Mouse (Mus musculus) neural tube, embryonic 12.5 days (tissue): Measurements from ENCODE around the gene Tssk4. TPM values are rescaled to one million over a fixed set of nuclear protein-coding genes. Genes with fewer than 3 reads are reported as not detected.

Experiments
- ATAC-seq: fragments of 200-750 bp; cut with Nextera tagmentation; 2 replicates; pipeline ENCODE4 v1.8.0; 2017; ENCODE audit warnings: low read depth, mild to moderate bottlenecking, moderate TSS enrichment, moderate library complexity; ENCODE audit not compliant: low FRiP score
- H3K27ac ChIP-seq: fragments of 300-500 bp; sonication (generic); 2 replicates; pipeline ENCODE4 v1.5.1; 2016
- H3K27me3 ChIP-seq: fragments of 300-500 bp; sonication (generic); replicated peaks from 2 replicates; pipeline ENCODE4 v1.6.1; 2016; ENCODE audit warnings: mild to moderate bottlenecking
- H3K36me3 ChIP-seq: fragments of 300-500 bp; sonication (generic); 2 replicates; pipeline ENCODE4 v1.6.1; 2016; ENCODE audit warnings: mild to moderate bottlenecking
- H3K4me1 ChIP-seq: fragments of 300-500 bp; sonication (generic); 2 replicates; pipeline ENCODE4 v1.6.1; 2016
- H3K4me2 ChIP-seq: fragments of 300-500 bp; sonication (generic); replicated peaks from 2 replicates; pipeline ENCODE4 v1.6.1; 2016; ENCODE audit warnings: mild to moderate bottlenecking
- H3K4me3 ChIP-seq: fragments of 300-500 bp; sonication (generic); 2 replicates; pipeline ENCODE4 v1.5.1; 2016
- H3K9ac ChIP-seq: fragments of 300-500 bp; sonication (generic); 2 replicates; pipeline ENCODE4 v1.6.1; 2016; ENCODE audit warnings: mild to moderate bottlenecking
- H3K9me3 ChIP-seq: fragments of 300-500 bp; sonication (generic); 2 replicates; pipeline ENCODE4 v1.6.1; 2016; ENCODE audit warnings: mild to moderate bottlenecking
- WGBS: fragments of 180-500 bp; shearing (Covaris S2); methylation state at CpG from one replicate; pipeline ENCODE4 v1.1.7; 2016; 5-methylcytosine and 5-hydroxymethylcytosine counted together
- polyA plus RNA-seq: library from polyadenylated mRNA; unstranded; fragments of >200 nt; fragmentation: Nextera tagmentation; extraction: Ambion mirVana; gene quantifications from 2 replicates; pipeline ENCODE4 v1.2.1, GENCODE M21; 2016

Tssk4 gene
- polyA plus RNA-seq, 1 experiment from 2014 or later, result 0.53 TPM

- WGBS, result 81% methylated on average over 10 of the region's 10 CpGs
- Histone ChIP-seq H3K9me3 (no peaks in the 10 kb centered on the region), H3K4me2 (no peak overlapping the region), H3K36me3 (no peaks in the 10 kb centered on the region), H3K4me3 (no peak overlapping the region), H3K27me3 (no peaks in the 10 kb centered on the region), H3K4me1 (no peaks in the 10 kb centered on the region), H3K9ac (no peak overlapping the region), H3K27ac (no peak overlapping the region)
- ATAC-seq, result no peak
These were observed 39.4 kb downstream of the Tssk4 start for GRCm38 (mm10) chr14:55689433-55689832.

DNA sequence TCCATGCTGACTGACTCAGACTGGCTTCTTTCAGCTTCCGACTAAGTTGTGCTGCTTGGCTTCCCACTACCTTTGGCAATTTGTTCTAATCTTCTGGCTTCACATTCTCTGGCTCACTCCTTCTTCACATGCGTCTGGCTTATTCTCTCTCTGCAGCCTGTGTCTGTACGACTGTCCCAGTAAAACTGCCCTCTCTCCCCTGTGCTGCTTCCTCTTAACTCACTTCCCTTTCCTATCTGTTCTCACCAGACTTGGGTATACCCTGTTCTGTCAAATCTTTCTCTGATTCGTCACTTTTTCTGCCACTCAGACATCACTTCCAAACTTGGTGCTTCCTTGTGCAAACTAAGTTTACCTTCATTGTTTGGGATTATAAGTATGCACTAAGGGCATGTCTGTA lies 47.2 kb downstream of the Tssk4 start:
- Histone ChIP-seq H3K4me1 (no peaks in the 10 kb centered on the region), H3K9me3 (no peaks in the 10 kb centered on the region), H3K27me3 (no peaks in the 10 kb centered on the region), H3K36me3 (no peaks in the 10 kb centered on the region), H3K27ac (no peak overlapping the region), H3K4me2 (no peak overlapping the region), H3K9ac (no peak overlapping the region), H3K4me3 (no peak overlapping the region)
- ATAC-seq, result no peak
- 87% methylated on average over 4 of the region's 4 CpGs for WGBS

- H3K27ac ChIP-seq, result no peak overlapping the region
- H3K4me1 ChIP-seq, result no peaks in the 10 kb centered on the region
- WGBS, result 77% methylated on average over 9 of the region's 9 CpGs
- no peaks in the 10 kb centered on the region for H3K36me3 ChIP-seq
- no peak overlapping the region for H3K4me2 ChIP-seq
- no peaks in the 10 kb centered on the region for H3K27me3 ChIP-seq
- no peak overlapping the region for H3K4me3 ChIP-seq
- H3K9ac ChIP-seq, result no peak overlapping the region
- ATAC-seq, result no peak
- H3K9me3 ChIP-seq, result no peaks in the 10 kb centered on the region
These were observed 51.1 kb downstream of the Tssk4 start for GRCm38 (mm10) chr14:55701131-55701530.

Other genes starting within 250 kb of the Tssk4 start
- 41.5 and 41.7 TPM in 2 replicates for gene Dhrs4, start 171.4 kb upstream of the Tssk4 start, polyA plus RNA-seq
- 16.1 and 16.8 TPM in 2 replicates for gene Carmil3, start 159.5 kb upstream of the Tssk4 start, polyA plus RNA-seq
- gene Cpne6, start 139.7 kb upstream of the Tssk4 start, polyA plus RNA-seq, result 1.4 and 2.4 TPM in 2 replicates
- 0.10 and 0.19 TPM in 2 replicates for gene Nrl, start 125.2 kb upstream of the Tssk4 start, polyA plus RNA-seq
- gene Pck2, start 109.9 kb upstream of the Tssk4 start, polyA plus RNA-seq, result 18.2 and 21.0 TPM in 2 replicates
- 103 and 105 TPM in 2 replicates for gene Dcaf11, start 90.2 kb upstream of the Tssk4 start, polyA plus RNA-seq
- gene A730061H03Rik, start 89.8 kb upstream of the Tssk4 start, polyA plus RNA-seq, result not detected in 2 replicates
- 4.0 and 4.3 TPM in 2 replicates for gene Fitm1, start 74.6 kb upstream of the Tssk4 start, polyA plus RNA-seq
- gene Psme1, start 72.1 kb upstream of the Tssk4 start, polyA plus RNA-seq, result 120 and 128 TPM in 2 replicates
- gene Emc9, start 64.9 kb upstream of the Tssk4 start, polyA plus RNA-seq, result 8.9 and 12.7 TPM in 2 replicates
- 212 and 223 TPM in 2 replicates for gene Psme2, start 59.1 kb upstream of the Tssk4 start, polyA plus RNA-seq
- 17.8 and 21.0 TPM in 2 replicates for gene Rnf31, start 58.5 kb upstream of the Tssk4 start, polyA plus RNA-seq
- gene Irf9, start 46.6 kb upstream of the Tssk4 start, polyA plus RNA-seq, result 8.8 and 9.0 TPM in 2 replicates
- gene Rec8, start 32.1 kb upstream of the Tssk4 start, polyA plus RNA-seq, result 20.6 and 22.8 TPM in 2 replicates
- gene Ipo4, start 14.2 kb upstream of the Tssk4 start, polyA plus RNA-seq, result 73.7 and 85.6 TPM in 2 replicates
- gene Gm49378, start 12.3 kb upstream of the Tssk4 start, polyA plus RNA-seq, result 2.1 and 3.6 TPM in 2 replicates
- 62.7 and 68.6 TPM in 2 replicates for gene Tm9sf1, start 6.4 kb upstream of the Tssk4 start, polyA plus RNA-seq
- 70.1 and 71.0 TPM in 2 replicates for gene Mdp1, start 10.3 kb downstream of the Tssk4 start, polyA plus RNA-seq
- 60.7 and 61.6 TPM in 2 replicates for gene Gmpr2, start 21.8 kb downstream of the Tssk4 start, polyA plus RNA-seq
- 555 and 567 TPM in 2 replicates for gene Nedd8, start 21.9 kb downstream of the Tssk4 start, polyA plus RNA-seq
- gene Tinf2, start 31.6 kb downstream of the Tssk4 start, polyA plus RNA-seq, result 44.1 and 45.7 TPM in 2 replicates
- 0.34 and 0.36 TPM in 2 replicates for gene Tgm1, start 63.7 kb downstream of the Tssk4 start, polyA plus RNA-seq
- 42.0 and 46.3 TPM in 2 replicates for gene Rabggta, start 72.1 kb downstream of the Tssk4 start, polyA plus RNA-seq
- gene Dhrs1, start 95.5 kb downstream of the Tssk4 start, polyA plus RNA-seq, result 74.1 and 81.8 TPM in 2 replicates
- 44.2 and 47.0 TPM in 2 replicates for gene Nop9, start 95.5 kb downstream of the Tssk4 start, polyA plus RNA-seq
- gene Cideb, start 108.3 kb downstream of the Tssk4 start, polyA plus RNA-seq, result 0.30 TPM in 1 of 2 replicates, not detected in the other
- 0.37 and 0.52 TPM in 2 replicates for gene Ltb4r2, start 111.2 kb downstream of the Tssk4 start, polyA plus RNA-seq
- gene Ltb4r1, start 115.8 kb downstream of the Tssk4 start, polyA plus RNA-seq, result 0.23 and 0.37 TPM in 2 replicates
- gene Adcy4, start 133.9 kb downstream of the Tssk4 start, polyA plus RNA-seq, result 9.2 and 10.1 TPM in 2 replicates
- gene Ripk3, start 138.7 kb downstream of the Tssk4 start, polyA plus RNA-seq, result 7.9 and 8.7 TPM in 2 replicates
- gene Nfatc4, start 173.0 kb downstream of the Tssk4 start, polyA plus RNA-seq, result 22.0 and 24.8 TPM in 2 replicates
- 19.7 and 21.5 TPM in 2 replicates for gene Nynrin, start 203.8 kb downstream of the Tssk4 start, polyA plus RNA-seq
- gene Cbln3, start 234.2 kb downstream of the Tssk4 start, polyA plus RNA-seq, result 0.25 and 0.28 TPM in 2 replicates
- 18.3 and 19.7 TPM in 2 replicates for gene Khnyn, start 234.8 kb downstream of the Tssk4 start, polyA plus RNA-seq